Mouse (Mus musculus) CH12.LX (cell line): ENCODE measurements at regions not wholly inside any gene's neighbourhood (a gene's known extent, or its start where the extent isn't known, plus 50 kb on each side); places are given as distances from the start of the nearest gene placed in this dataset.

Experiments
- DNase-seq: peaks from one replicate; pipeline ENCODE4 v3.0.0-alpha.2; 2013; ENCODE audit errors: extremely low read depth
- H3K27ac ChIP-seq: 2 replicates; pipeline ENCODE4 v1.5.1; 2012; ENCODE audit warnings: low read depth, mild to moderate bottlenecking, control low read depth, moderate library complexity; ENCODE audit not compliant: insufficient read depth
- H3K27me3 ChIP-seq: replicated peaks from 2 replicates; pipeline ENCODE3; 2012; ENCODE audit warnings: inconsistent platforms
- H3K36me3 ChIP-seq, 2 experiments: replicated peaks in 1 of 2; 2 replicates each; pipeline versions ENCODE3 to v1.6.1; 2012; ENCODE audit warnings: inconsistent platforms in 1 of 2, low read length in 1 of 2, mild to moderate bottlenecking in 1 of 2, mixed read lengths in 1 of 2, moderate library complexity in 1 of 2; ENCODE audit not compliant: control insufficient read depth in 1 of 2, insufficient read depth in 1 of 2
- H3K4me1 ChIP-seq, 2 experiments: 2 replicates each; pipeline ENCODE4 v1.6.1; 2012; ENCODE audit warnings: inconsistent platforms in 1 of 2, moderate library complexity in 1 of 2; ENCODE audit not compliant: insufficient read depth in 2 of 2, control insufficient read depth in 1 of 2
- H3K4me2 ChIP-seq: 2 replicates; pipeline ENCODE4 v1.6.1; 2012; ENCODE audit warnings: low read depth, mild to moderate bottlenecking, control low read depth; ENCODE audit not compliant: poor library complexity, insufficient read depth, severe bottlenecking
- H3K4me3 ChIP-seq, 3 experiments: fragments of 150-350 bp in 1 of 3; sonication (generic) in 1 of 3; replicated peaks in 1 of 3; 2 replicates each; pipeline versions ENCODE3 to v1.5.1; 2011 to 2012; ENCODE audit warnings: low read depth in 2 of 3, low read length in 2 of 3, mild to moderate bottlenecking in 2 of 3, moderate library complexity in 2 of 3, control low read depth in 1 of 3, improper control_type of control experiment in 1 of 3, inconsistent platforms in 1 of 3, mixed read lengths in 1 of 3; ENCODE audit not compliant: poor library complexity in 1 of 3
- H3K79me2 ChIP-seq: replicated peaks from 2 replicates; pipeline ENCODE4 v1.6.1; 2012; ENCODE audit warnings: mild to moderate bottlenecking, moderate library complexity; ENCODE audit not compliant: control insufficient read depth, poor library complexity, insufficient read depth, severe bottlenecking; ENCODE audit errors: extremely low read depth
- H3K9ac ChIP-seq: 2 replicates; pipeline ENCODE4 v1.6.1; 2012; ENCODE audit warnings: low read depth, mild to moderate bottlenecking, control low read depth, moderate library complexity; ENCODE audit not compliant: insufficient read depth
- H3K9me3 ChIP-seq: replicated peaks from 2 replicates; pipeline ENCODE3; 2012; ENCODE audit warnings: low read length, inconsistent platforms, mixed read lengths
- CHD2 ChIP-seq: IDR thresholded peaks from 2 replicates; pipeline ENCODE4 v1.6.1; 2011; ENCODE audit warnings: low read length, improper control_type of control experiment
- CTCF ChIP-seq, 2 experiments: IDR thresholded peaks in 1 of 2; conservative IDR thresholded peaks in 1 of 2; 2 replicates each; pipeline ENCODE4 v1.5.1; 2011 to 2012; ENCODE audit warnings: low read depth in 2 of 2, low read length in 2 of 2, improper control_type of control experiment in 1 of 2, inconsistent platforms in 1 of 2, mild to moderate bottlenecking in 1 of 2, moderate library complexity in 1 of 2
- E2F4 ChIP-seq: IDR thresholded peaks from 2 replicates; pipeline ENCODE4 v1.6.1; 2011; ENCODE audit warnings: low read depth, low read length, improper control_type of control experiment; ENCODE audit not compliant: insufficient replicate concordance
- ELF1 ChIP-seq: IDR thresholded peaks from 2 replicates; pipeline ENCODE4 v1.6.1; 2014; ENCODE audit warnings: low read depth, mild to moderate bottlenecking, inconsistent platforms, low read length, improper control_type of control experiment
- EP300 ChIP-seq: IDR thresholded peaks from 2 replicates; pipeline ENCODE4 v1.6.1; 2011; ENCODE audit warnings: low read length, improper control_type of control experiment
- HCFC1 ChIP-seq: IDR thresholded peaks from 2 replicates; pipeline ENCODE4 v1.6.1; 2012; ENCODE audit warnings: low read depth, mild to moderate bottlenecking, inconsistent platforms, low read length, improper control_type of control experiment
- JUN ChIP-seq: IDR thresholded peaks from 2 replicates; pipeline ENCODE4 v1.6.1; 2011; ENCODE audit warnings: low read depth, mild to moderate bottlenecking, low read length, improper control_type of control experiment, moderate library complexity; ENCODE audit not compliant: insufficient read depth
- JUND ChIP-seq: conservative IDR thresholded peaks from 2 replicates; pipeline ENCODE4 v1.6.1; 2011; ENCODE audit warnings: low read depth, low read length, improper control_type of control experiment
- MAFK ChIP-seq: IDR thresholded peaks from 2 replicates; pipeline ENCODE4 v1.6.1; 2011; ENCODE audit warnings: low read length, improper control_type of control experiment; ENCODE audit not compliant: insufficient replicate concordance
- MAZ ChIP-seq: IDR thresholded peaks from 2 replicates; pipeline ENCODE4 v1.6.1; 2012; ENCODE audit warnings: low read depth, mild to moderate bottlenecking, inconsistent platforms, low read length, improper control_type of control experiment, moderate library complexity
- MYC ChIP-seq: IDR thresholded peaks from 2 replicates; pipeline ENCODE4 v1.6.1; 2011; ENCODE audit warnings: low read depth, mild to moderate bottlenecking, improper control_type of control experiment, low read length
- RAD21 ChIP-seq: IDR thresholded peaks from 2 replicates; pipeline ENCODE4 v1.6.1; 2011; ENCODE audit warnings: low read depth, mild to moderate bottlenecking, low read length, improper control_type of control experiment, moderate library complexity
- RCOR1 ChIP-seq: conservative IDR thresholded peaks from 2 replicates; pipeline ENCODE4 v1.6.1; 2012; ENCODE audit warnings: low read depth, mild to moderate bottlenecking, inconsistent platforms, low read length, improper control_type of control experiment
- SIN3A ChIP-seq: IDR thresholded peaks from 2 replicates; pipeline ENCODE4 v1.6.1; 2012; ENCODE audit warnings: low read length, improper control_type of control experiment, inconsistent platforms
- SMC3 ChIP-seq: IDR thresholded peaks from 2 replicates; pipeline ENCODE4 v1.6.1; 2011; ENCODE audit warnings: low read depth, low read length, improper control_type of control experiment
- TBP ChIP-seq: conservative IDR thresholded peaks from 2 replicates; pipeline ENCODE4 v1.6.1; 2011; ENCODE audit warnings: low read depth, low read length, improper control_type of control experiment
- ZMIZ1 ChIP-seq: IDR thresholded peaks from 2 replicates; pipeline ENCODE4 v1.6.1; 2012; ENCODE audit warnings: low read depth, mild to moderate bottlenecking, inconsistent platforms, low read length, improper control_type of control experiment
- ZNF384 ChIP-seq: IDR thresholded peaks from 2 replicates; pipeline ENCODE4 v1.6.1; 2012; ENCODE audit warnings: low read depth, low read length, improper control_type of control experiment, inconsistent platforms
- dilution Hi-C: fragments of 300-500 bp; cut with MboI; formaldehyde crosslinking; loops from 2 replicates; pipeline ENCODE4 v1.14.3; 2020; ENCODE audit warnings: low sequenced_read_pairs; ENCODE audit not compliant: extremely low pct_unique_long_range_greater_than_20kb, extremely low pct_ligation_motif_present
- in situ Hi-C: fragments of 300-500 bp; cut with MboI; formaldehyde crosslinking; loops from 3 replicates; pipeline ENCODE4 v1.14.3; 2019; ENCODE audit warnings: low sequenced_read_pairs, low pct_ligation_motif_present, low pct_unique_long_range_greater_than_20kb, mixed read lengths

DNA sequence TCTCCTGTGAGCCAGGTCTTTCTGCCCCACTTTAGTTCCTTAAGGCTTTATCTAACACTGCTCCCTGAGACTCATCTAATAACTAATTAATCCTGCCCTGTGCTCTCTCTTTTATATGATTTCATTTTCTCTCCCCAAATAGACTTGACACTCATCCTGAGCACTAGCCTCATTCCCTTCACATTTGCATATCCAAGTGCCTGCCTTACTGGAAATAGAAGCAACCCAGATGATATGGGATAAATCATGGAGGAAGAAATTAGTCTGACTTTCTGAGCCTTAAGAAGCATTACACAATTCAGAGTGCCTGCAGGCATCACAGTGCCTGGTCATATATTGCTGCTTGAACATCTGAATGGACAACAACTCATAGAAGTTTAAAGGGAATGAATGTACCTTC is 233.5 kb upstream of the Lrrc3b start:
- Histone ChIP-seq H3K9ac (no peak overlapping the region), H3K36me3 (no peaks in the 10 kb centered on the region), H3K79me2 (no peaks in the 10 kb centered on the region), H3K4me2 (no peak overlapping the region), H3K4me3 (no peak overlapping the region), H3K9me3 (no peaks in the 10 kb centered on the region)
- dilution Hi-C loops (no loop called here), in situ Hi-C loops (loop anchor here (10.0 kb wide), 1 partner anchor 223 kb away; no protein-coding TSS in a partner anchor)
- TF ChIP-seq MYC (no peak), MAFK (no peak), ELF1 (no peak), JUN (no peak), RCOR1 (no peak), CHD2 (no peak), E2F4 (no peak)
- TF ChIP-seq, all 38 proteins: peak for 0
- DNase-seq, result no peak
- H3K27ac ChIP-seq, result no peak overlapping the region
- no peaks in the 10 kb centered on the region for H3K4me1 ChIP-seq
- no peaks in the 10 kb centered on the region for H3K27me3 ChIP-seq

DNA sequence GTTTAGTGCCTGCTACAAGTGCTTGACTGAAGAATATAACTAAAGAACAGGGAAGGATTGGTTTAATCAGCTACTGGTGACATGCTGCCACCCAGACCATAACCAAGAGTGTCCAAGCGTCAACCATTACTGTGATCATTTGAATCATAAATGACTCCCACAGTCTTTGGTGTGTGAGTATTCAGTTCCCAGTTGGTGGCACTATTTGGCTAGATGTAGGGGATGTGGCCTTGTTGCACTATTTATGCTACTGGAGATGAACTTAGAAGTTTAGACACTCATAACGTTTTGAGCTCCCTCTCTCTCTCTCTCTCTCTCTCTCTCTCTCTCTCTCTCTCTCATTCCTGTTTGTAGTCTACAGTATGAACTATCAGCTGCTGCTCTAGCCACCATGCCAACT is 238.4 kb upstream of the Lrrc3b start:
- Histone ChIP-seq H3K4me1 (peaks cover 0 to 21% of the 10 kb centered on the region in 2 experiments; a peak in 2 of 4 replicates), H3K27me3 (no peaks in the 10 kb centered on the region), H3K36me3 (no peaks in the 10 kb centered on the region), H3K4me3 (no peak overlapping the region), H3K79me2 (no peaks in the 10 kb centered on the region), H3K9me3 (no peaks in the 10 kb centered on the region), H3K27ac (no peak overlapping the region), H3K4me2 (no peak overlapping the region), H3K9ac (no peak overlapping the region)
- in situ Hi-C loops, result loop anchor here (10.0 kb wide), 1 partner anchor 218 kb away; no protein-coding TSS in a partner anchor
- TF ChIP-seq MAFK (no peak), CTCF (conservative IDR thresholded peaks at IDR 0.05 in 1 of 2, IDR thresholded peaks at IDR 0.05 in 1 of 2; ENCODE audit: low read depth in 2 of 2, low read length in 2 of 2) (peak in 1 of 2 experiments; percentile 47; a peak in 2 of 4 replicates), SIN3A (no peak), RAD21 (peak; percentile 55), MYC (no peak), MAZ (no peak), EP300 (no peak), ZMIZ1 (no peak), SMC3 (peak; percentile 59), CHD2 (no peak), JUND (no peak), ZNF384 (no peak), TBP (no peak), HCFC1 (no peak), ELF1 (no peak)
- dilution Hi-C loops, result no loop called here
- peak; percentile 10 for DNase-seq
